Mouse (Mus musculus) testis, adult 2 months (tissue): ENCODE results near the gene Fam78a. TPM values are rescaled to one million over a fixed set of nuclear protein-coding genes. Genes with fewer than 3 reads are reported as not detected.

Source experiments
- H3K27ac ChIP-seq: fragments of 200-500 bp; 2 replicates; pipeline ENCODE4 v1.5.1; 2012; ENCODE audit warnings: low read depth, low read length; ENCODE audit not compliant: control insufficient read depth, insufficient read depth
- H3K27me3 ChIP-seq: fragments of 200-500 bp; 2 replicates; pipeline ENCODE4 v1.6.1; 2012; ENCODE audit warnings: mild to moderate bottlenecking, low read length, moderate library complexity; ENCODE audit not compliant: control insufficient read depth, insufficient read depth
- H3K36me3 ChIP-seq: fragments of 200-500 bp; 2 replicates; pipeline ENCODE4 v1.6.1; 2012; ENCODE audit warnings: mild to moderate bottlenecking, low read length; ENCODE audit not compliant: control insufficient read depth, insufficient read depth
- H3K4me1 ChIP-seq: fragments of 200-500 bp; 2 replicates; pipeline ENCODE4 v1.6.1; 2012; ENCODE audit warnings: low read length; ENCODE audit not compliant: control insufficient read depth, insufficient read depth
- H3K4me3 ChIP-seq: fragments of 200-500 bp; 2 replicates; pipeline ENCODE4 v1.5.1; 2012; ENCODE audit warnings: low read depth, mild to moderate bottlenecking, low read length, moderate library complexity, mixed read lengths; ENCODE audit not compliant: control insufficient read depth
- CTCF ChIP-seq: fragments of 200-500 bp; IDR thresholded peaks from 2 replicates; pipeline ENCODE4 v1.5.1; 2012; ENCODE audit warnings: low read depth, mild to moderate bottlenecking, inconsistent platforms, low read length, moderate library complexity; ENCODE audit not compliant: control insufficient read depth, insufficient read depth, insufficient replicate concordance
- POLR2A ChIP-seq: fragments of 200-500 bp; IDR thresholded peaks from 2 replicates; pipeline ENCODE4 v1.6.1; 2012; ENCODE audit warnings: low read depth, mild to moderate bottlenecking, inconsistent platforms, low read length, moderate library complexity; ENCODE audit not compliant: control insufficient read depth
- polyA plus RNA-seq: library from polyadenylated mRNA; depleted of rRNA; stranded (reverse); fragments of >200 nt; gene quantifications from 2 replicates; pipeline ENCODE4 v1.2.3, GENCODE M21; 2012

Fam78a gene
- polyA plus RNA-seq, 1 experiment, result 276 TPM

DNA sequence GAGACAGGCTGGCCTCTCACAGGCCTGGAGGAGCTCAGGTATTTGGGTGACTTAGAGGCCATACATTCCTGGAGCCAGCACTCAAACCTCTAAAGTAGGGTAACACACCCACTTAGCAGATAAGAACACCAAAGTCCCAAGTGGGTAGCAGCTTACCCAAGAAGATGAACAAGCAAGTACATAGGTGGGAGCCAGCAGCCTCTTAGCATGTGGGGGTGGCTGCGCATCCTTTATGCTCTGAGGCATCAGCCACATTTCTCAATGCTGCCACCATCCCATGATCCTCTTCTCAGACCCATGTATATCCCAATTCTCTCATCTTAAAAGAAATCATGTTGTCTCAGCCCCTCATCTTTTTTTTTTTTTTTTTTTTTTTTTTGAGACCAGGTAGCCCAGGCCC, 26.6 kb upstream of the Fam78a start:
- Histone ChIP-seq H3K27ac (no peak overlapping the region), H3K4me3 (no peak overlapping the region), H3K27me3 (no peaks in the 10 kb centered on the region), H3K36me3 (no peaks in the 10 kb centered on the region), H3K4me1 (no peaks in the 10 kb centered on the region)
- TF ChIP-seq POLR2A (no peak), CTCF (no peak)

DNA sequence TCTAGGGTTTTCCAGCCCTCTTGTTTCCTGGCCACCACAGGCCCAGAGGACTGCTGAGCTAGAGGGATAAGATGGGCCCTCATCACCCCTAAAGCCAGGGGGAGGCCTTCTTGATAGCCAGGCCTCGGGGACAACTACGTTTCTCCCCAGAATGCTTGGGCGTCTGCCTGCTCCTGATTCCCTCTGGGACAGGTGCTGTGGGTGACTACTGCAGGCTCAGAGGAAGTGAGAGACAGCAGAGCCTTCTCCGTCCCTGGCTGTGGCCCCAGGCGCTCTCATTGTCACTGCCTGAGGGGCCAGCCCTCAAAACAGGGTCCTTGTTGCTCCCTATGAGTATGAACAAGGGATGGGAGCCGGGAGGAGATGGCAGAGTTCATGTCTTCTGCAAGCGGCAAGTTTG, 21.3 kb upstream of the Fam78a start:
- no peaks in the 10 kb centered on the region for H3K36me3 ChIP-seq
- H3K27me3 ChIP-seq, result no peaks in the 10 kb centered on the region
- no peaks in the 10 kb centered on the region; the same call in 1 of the 2 replicates for H3K4me1 ChIP-seq
- H3K27ac ChIP-seq, result no peak overlapping the region
- TF ChIP-seq CTCF, result no peak
- no peak overlapping the region for H3K4me3 ChIP-seq

DNA sequence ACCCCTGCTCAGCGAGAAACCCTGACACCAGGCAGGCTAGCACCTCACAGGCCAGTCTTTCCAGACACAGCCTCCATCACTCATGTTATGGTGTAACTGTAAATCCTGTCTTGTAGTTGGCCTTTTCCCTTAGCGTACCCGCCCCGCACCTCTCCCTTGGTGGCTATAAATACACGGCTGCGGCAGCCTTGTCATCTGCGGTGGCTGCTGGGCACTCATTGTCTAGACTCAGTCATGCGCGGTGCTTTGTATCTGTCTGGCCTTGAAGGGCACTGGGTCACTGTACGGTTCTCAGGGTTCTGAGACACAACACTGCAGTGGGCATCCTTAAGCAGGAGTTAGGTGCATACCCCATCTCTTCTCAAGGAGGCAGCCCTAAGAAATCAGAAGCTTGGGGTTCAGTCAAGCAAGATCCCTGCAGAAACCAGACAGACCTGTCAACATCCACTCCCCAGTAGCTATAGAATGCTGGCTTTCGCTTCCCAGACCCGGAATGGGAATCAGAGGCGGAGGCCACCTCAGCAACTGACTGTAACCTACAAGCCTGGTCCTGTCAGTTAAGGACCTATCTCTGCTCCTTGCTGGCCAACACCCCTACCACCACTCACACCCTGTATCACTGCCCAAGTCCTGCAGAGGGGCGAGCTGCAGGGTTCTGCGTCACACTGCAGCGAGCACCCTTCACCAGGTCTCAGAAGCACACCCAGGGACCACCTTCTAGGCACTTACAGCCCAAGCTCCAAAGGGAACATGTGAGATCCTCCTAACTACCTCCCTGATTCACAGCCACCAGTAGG, 20.7 kb upstream of the Fam78a start:
- H3K4me1 ChIP-seq, result no peaks in the 10 kb centered on the region; the same call in 1 of the 2 replicates
- no peak overlapping the region for H3K27ac ChIP-seq
- no peaks in the 10 kb centered on the region for H3K27me3 ChIP-seq
- TF ChIP-seq CTCF, result no peak
- no peak for TF ChIP-seq POLR2A
- no peaks in the 10 kb centered on the region for H3K36me3 ChIP-seq
- H3K4me3 ChIP-seq, result no peak overlapping the region

DNA sequence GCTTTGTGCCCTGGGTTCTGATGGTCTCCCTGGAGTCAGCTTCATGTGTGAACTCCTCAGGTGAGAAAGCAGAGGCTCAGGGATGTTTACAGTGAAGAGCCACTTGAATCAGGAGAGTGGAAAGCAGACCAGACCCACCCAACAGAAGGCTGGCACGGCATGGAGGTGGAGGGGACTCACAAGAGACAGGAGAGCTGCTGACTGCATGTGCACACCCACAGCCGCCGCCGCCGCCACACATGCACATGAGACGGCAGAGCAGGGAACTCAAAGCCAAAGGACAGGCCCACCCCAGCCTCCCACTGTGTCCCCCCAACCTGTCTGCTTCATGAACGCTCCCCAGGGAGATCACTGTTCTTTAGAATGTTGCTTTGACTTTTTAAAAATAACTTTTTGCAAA, 19.5 kb upstream of the Fam78a start:
- H3K27ac ChIP-seq, result no peak overlapping the region
- H3K4me3 ChIP-seq, result no peak overlapping the region
- TF ChIP-seq POLR2A (no peak), CTCF (no peak)
- H3K27me3 ChIP-seq, result no peaks in the 10 kb centered on the region
- H3K4me1 ChIP-seq, result no peaks in the 10 kb centered on the region; the same call in 1 of the 2 replicates
- no peaks in the 10 kb centered on the region for H3K36me3 ChIP-seq

DNA sequence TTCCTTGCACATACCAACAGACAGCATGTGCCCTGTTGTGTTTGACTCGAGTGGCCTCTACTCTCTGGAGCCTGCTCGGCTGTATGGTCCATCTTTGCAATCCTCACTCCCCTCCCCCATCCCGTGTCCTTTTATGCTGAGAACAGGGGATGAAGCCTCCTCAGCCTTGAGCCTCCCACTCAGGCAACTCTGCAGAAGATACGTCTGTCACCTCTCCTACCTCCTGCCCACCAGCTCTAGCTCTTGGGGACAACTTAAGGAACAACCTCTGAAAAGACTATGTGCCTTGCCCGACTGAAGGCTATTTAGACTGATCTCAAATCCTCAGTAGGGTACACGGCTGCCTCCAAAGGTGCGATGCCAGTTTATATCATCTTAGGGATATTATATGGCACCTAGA, 18.9 kb upstream of the Fam78a start:
- Histone ChIP-seq H3K36me3 (no peaks in the 10 kb centered on the region), H3K27ac (no peak overlapping the region), H3K4me1 (no peaks in the 10 kb centered on the region; the same call in 1 of the 2 replicates), H3K27me3 (no peaks in the 10 kb centered on the region), H3K4me3 (no peak overlapping the region)
- TF ChIP-seq POLR2A (no peak), CTCF (no peak)

DNA sequence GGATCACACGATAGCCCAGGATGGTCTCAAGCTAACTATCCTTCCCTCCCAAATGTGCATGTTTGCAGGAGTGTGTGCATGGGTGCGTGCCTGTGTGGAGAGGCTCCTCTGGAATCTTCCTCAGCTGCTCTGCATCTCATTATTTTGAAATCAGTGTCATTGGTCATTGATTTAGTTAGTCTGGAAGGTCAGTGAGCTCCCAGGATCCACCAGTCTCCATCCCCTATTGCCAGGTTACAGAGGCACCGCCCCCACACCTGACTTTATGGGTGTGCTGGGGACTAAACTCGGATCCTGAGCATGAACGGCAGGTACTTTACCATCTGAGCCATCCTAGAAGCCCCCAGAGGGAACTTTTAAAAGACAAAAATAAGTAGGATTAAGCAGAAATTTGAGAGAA, 18.3 kb upstream of the Fam78a start:
- TF ChIP-seq POLR2A (no peak), CTCF (no peak)
- Histone ChIP-seq H3K27me3 (no peaks in the 10 kb centered on the region), H3K4me3 (no peak overlapping the region), H3K27ac (no peak overlapping the region), H3K36me3 (no peaks in the 10 kb centered on the region), H3K4me1 (no peaks in the 10 kb centered on the region; the same call in 1 of the 2 replicates)

DNA sequence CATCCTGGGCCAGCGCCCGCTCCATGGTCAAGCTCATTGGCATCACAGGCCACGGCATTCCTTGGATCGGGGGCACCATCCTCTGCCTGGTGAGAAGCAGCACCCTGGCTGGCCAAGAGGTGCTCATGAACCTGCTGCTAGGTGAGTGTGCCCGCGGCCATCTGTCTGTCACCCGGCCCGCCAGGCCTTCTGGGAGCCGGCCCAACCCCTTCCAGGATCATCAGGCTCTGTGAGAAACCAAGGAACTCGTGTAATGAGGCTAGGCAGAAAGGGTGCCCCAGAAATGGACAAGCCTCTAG, 11.4 kb upstream of the Fam78a start:
- Histone ChIP-seq H3K4me1 (peaks cover 8% of the 10 kb centered on the region), H3K36me3 (no peaks in the 10 kb centered on the region), H3K4me3 (peak overlapping the region; percentile 17), H3K27ac (no peak overlapping the region), H3K27me3 (no peaks in the 10 kb centered on the region)
- TF ChIP-seq POLR2A, result no peak
- TF ChIP-seq CTCF, result no peak
